Mouse (Mus musculus): ENCODE measurements around the gene Yod1. TPM values are rescaled to one million over a fixed set of nuclear protein-coding genes. Genes with fewer than 3 reads are reported as not detected.
A peak's percentile ranks its signal among the peaks of the same experiment; 100 is the strongest.

Gene Yod1
- total and polyA plus RNA-seq, 2 experiments from 2014 or later, result 10.4 to 20.7 TPM

- Histone ChIP-seq H3K4me2 (ENCODE audit: low read depth, low read length) (no peak overlapping the region), H3K4me1 (ENCODE audit: insufficient read depth, low read length) (peaks cover 11% of the 10 kb centered on the region), H3K4me3 (ENCODE audit: low read length) (no peak overlapping the region), H3K27ac (no peak overlapping the region), H3K9me3 (ENCODE audit: low read length) (no peaks in the 10 kb centered on the region), H3K36me3 (ENCODE audit: insufficient read depth, low read length) (no peaks in the 10 kb centered on the region), H3K9ac (replicated peaks; ENCODE audit: low read length) (no peak overlapping the region), H3K27me3 (ENCODE audit: insufficient read depth, low read length) (no peaks in the 10 kb centered on the region)
- ATAC-seq, result no peak
- no peak for DNase-seq (ENCODE audit: low spot score)
- 93% methylated on average over 7 of the region's 7 CpGs for WGBS
- TF ChIP-seq CTCF (IDR thresholded peaks at IDR 0.05; ENCODE audit: low read depth), result no peak
Observed at GRCm38 (mm10) chr1:130737916-130738315, 20.8 kb downstream of the Yod1 start.

- 90% methylated on average over 3 of the region's 3 CpGs for whole genome bisulfite sequencing
- no peak overlapping the region for H3K9ac ChIP-seq (replicated peaks; ENCODE audit: low read length)
- no peak overlapping the region for H3K27ac ChIP-seq
- DNase-seq (ENCODE audit: low spot score) (no peak), ATAC-seq (no peak)
- no peaks in the 10 kb centered on the region for H3K27me3 ChIP-seq (ENCODE audit: insufficient read depth, low read length)
- H3K4me2 ChIP-seq (ENCODE audit: low read depth, low read length), result no peak overlapping the region
- peaks cover 11% of the 10 kb centered on the region for H3K4me1 ChIP-seq (ENCODE audit: insufficient read depth, low read length)
- TF ChIP-seq CTCF (IDR thresholded peaks at IDR 0.05; ENCODE audit: low read depth), result no peak
- no peak overlapping the region for H3K4me3 ChIP-seq (ENCODE audit: low read length)
- H3K9me3 ChIP-seq (ENCODE audit: low read length), result no peaks in the 10 kb centered on the region
- H3K36me3 ChIP-seq (ENCODE audit: insufficient read depth, low read length), result no peaks in the 10 kb centered on the region
Observed at GRCm38 (mm10) chr1:130738551-130739106, 21.5 kb downstream of the Yod1 start.

- Histone ChIP-seq H3K4me3 (ENCODE audit: low read length) (no peak overlapping the region), H3K4me2 (ENCODE audit: low read depth, low read length) (no peak overlapping the region), H3K27me3 (ENCODE audit: insufficient read depth, low read length) (no peaks in the 10 kb centered on the region), H3K4me1 (ENCODE audit: insufficient read depth, low read length) (peaks cover 11% of the 10 kb centered on the region), H3K27ac (no peak overlapping the region), H3K36me3 (ENCODE audit: insufficient read depth, low read length) (no peaks in the 10 kb centered on the region), H3K9me3 (ENCODE audit: low read length) (no peaks in the 10 kb centered on the region), H3K9ac (replicated peaks; ENCODE audit: low read length) (no peak overlapping the region)
- TF ChIP-seq CTCF (IDR thresholded peaks at IDR 0.05; ENCODE audit: low read depth), result no peak
- 81% methylated on average over 3 of the region's 3 CpGs for WGBS
- DNase-seq (ENCODE audit: low spot score) (no peak), ATAC-seq (no peak)
Observed at GRCm38 (mm10) chr1:130739636-130740035, 22.5 kb downstream of the Yod1 start.

GRCm38 (mm10) chr1:130740227-130740648 lies 23.1 kb downstream of the Yod1 start:
- Histone ChIP-seq H3K9ac (replicated peaks; ENCODE audit: low read length) (no peak overlapping the region), H3K9me3 (ENCODE audit: low read length) (no peaks in the 10 kb centered on the region), H3K4me2 (ENCODE audit: low read depth, low read length) (no peak overlapping the region), H3K36me3 (ENCODE audit: insufficient read depth, low read length) (no peaks in the 10 kb centered on the region), H3K27ac (no peak overlapping the region), H3K4me3 (ENCODE audit: low read length) (no peak overlapping the region), H3K27me3 (ENCODE audit: insufficient read depth, low read length) (no peaks in the 10 kb centered on the region), H3K4me1 (ENCODE audit: insufficient read depth, low read length) (peaks cover 11% of the 10 kb centered on the region)
- ATAC-seq (peak; percentile 60; the same call in 1 of the 2 replicates), DNase-seq (ENCODE audit: low spot score) (peak; percentile 63)
- WGBS, result 41% methylated on average over 4 of the region's 4 CpGs
- no peak for TF ChIP-seq CTCF (IDR thresholded peaks at IDR 0.05; ENCODE audit: low read depth)

- Histone ChIP-seq H3K4me2 (ENCODE audit: low read depth, low read length) (0 out of 2 replicates have a peak overlapping the region, but pooled peaks have one; percentile 23), H3K9ac (replicated peaks; ENCODE audit: low read length) (no peak overlapping the region), H3K27ac (no peak overlapping the region), H3K4me1 (ENCODE audit: insufficient read depth, low read length) (peaks cover 11% of the 10 kb centered on the region), H3K9me3 (ENCODE audit: low read length) (no peaks in the 10 kb centered on the region), H3K4me3 (ENCODE audit: low read length) (no peak overlapping the region), H3K27me3 (ENCODE audit: insufficient read depth, low read length) (no peaks in the 10 kb centered on the region), H3K36me3 (ENCODE audit: insufficient read depth, low read length) (no peaks in the 10 kb centered on the region)
- TF ChIP-seq CTCF (IDR thresholded peaks at IDR 0.05; ENCODE audit: low read depth), result no peak
- DNase-seq (ENCODE audit: low spot score) (peak; percentile 41), ATAC-seq (peak; percentile 65)
- 41% methylated on average over 15 of the region's 15 CpGs for WGBS
Observed at GRCm38 (mm10) chr1:130740781-130741720, 23.9 kb downstream of the Yod1 start.

- Histone ChIP-seq H3K4me1 (ENCODE audit: insufficient read depth, low read length) (peaks cover 11% of the 10 kb centered on the region), H3K36me3 (ENCODE audit: insufficient read depth, low read length) (no peaks in the 10 kb centered on the region), H3K27me3 (ENCODE audit: insufficient read depth, low read length) (no peaks in the 10 kb centered on the region), H3K27ac (no peak overlapping the region), H3K9ac (replicated peaks; ENCODE audit: low read length) (no peak overlapping the region), H3K4me3 (ENCODE audit: low read length) (no peak overlapping the region), H3K9me3 (ENCODE audit: low read length) (no peaks in the 10 kb centered on the region), H3K4me2 (ENCODE audit: low read depth, low read length) (no peak overlapping the region)
- DNase-seq (ENCODE audit: low spot score) (no peak), ATAC-seq (no peak)
- TF ChIP-seq CTCF (IDR thresholded peaks at IDR 0.05; ENCODE audit: low read depth), result no peak
- 92% methylated on average over 7 of the region's 7 CpGs for WGBS
Observed at GRCm38 (mm10) chr1:130742201-130742600, 25.1 kb downstream of the Yod1 start.

Measured in hindbrain, postnatal 0 days (tissue).